ENCODE assay signal across 8 mouse cellular contexts in the genomic region with DNA sequence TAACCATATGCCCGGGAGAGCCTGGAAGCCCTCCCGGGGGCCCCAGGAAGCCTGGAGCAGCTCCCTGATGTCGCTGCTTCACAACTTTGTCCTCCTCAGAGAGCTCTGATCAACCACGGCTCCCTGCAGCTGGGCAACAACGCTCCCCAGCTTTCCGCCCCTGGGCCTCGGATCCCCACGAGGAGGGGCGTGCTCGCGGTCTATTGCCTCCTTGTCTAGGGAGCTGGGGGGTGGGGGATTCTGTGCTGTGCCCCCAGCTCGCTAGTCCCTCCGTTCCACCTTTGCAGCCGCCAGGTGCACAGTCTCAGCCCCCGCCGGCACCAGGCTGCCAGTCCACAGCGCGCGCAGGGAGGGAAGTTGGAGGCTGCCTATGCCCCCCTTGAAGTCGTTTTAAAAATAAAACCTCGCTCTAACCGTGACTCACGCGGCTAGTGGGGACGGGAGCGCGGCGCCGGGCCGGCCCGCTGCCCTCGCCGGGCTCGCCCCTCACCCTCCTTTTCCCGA. TPM values are rescaled to one million over a fixed set of nuclear protein-coding genes. Genes with fewer than 3 reads are reported as not detected.
DNase-seq lines count a peak whose midpoint lies in the region; ATAC-seq lines count a peak whose summit lies in the region.

No protein-coding gene starts in this region.

- no peaks in the 10 kb centered on the region for H3K36me3 ChIP-seq in megakaryocyte, embryonic 14.5 days (replicated peaks; ENCODE audit: low read length)
- no peaks in the 10 kb centered on the region for H3K36me3 ChIP-seq in hindbrain, embryonic 16.5 days (ENCODE audit: control insufficient read depth, insufficient read depth, low read length)
- H3K36me3 ChIP-seq in midbrain, embryonic 16.5 days (ENCODE audit: control insufficient read depth, insufficient read depth, low read length): no peaks in the 10 kb centered on the region

- peaks cover 96% of the 10 kb centered on the region for H3K27me3 ChIP-seq in megakaryocyte, embryonic 14.5 days (replicated peaks)
- peaks cover 5% of the 10 kb centered on the region for H3K27me3 ChIP-seq in hindbrain, embryonic 16.5 days (replicated peaks; ENCODE audit: control insufficient read depth, insufficient read depth, low read length)
- H3K27me3 ChIP-seq in midbrain, embryonic 16.5 days (ENCODE audit: control insufficient read depth, insufficient read depth, low read depth, low read length): no peaks in the 10 kb centered on the region; the same call in 1 of the 2 replicates

- peaks cover 50% of the 10 kb centered on the region for H3K4me1 ChIP-seq in megakaryocyte, embryonic 14.5 days
- peaks cover 23% of the 10 kb centered on the region for H3K4me1 ChIP-seq in hindbrain, embryonic 16.5 days (ENCODE audit: control insufficient read depth, insufficient read depth, low read depth, low read length)
- H3K4me1 ChIP-seq in midbrain, embryonic 16.5 days (ENCODE audit: control insufficient read depth, insufficient read depth, low read length): peaks cover 40% of the 10 kb centered on the region

- H3K4me2 ChIP-seq in hindbrain, embryonic 16.5 days (ENCODE audit: low read length): peak overlapping the region; percentile 95
- peak overlapping the region; percentile 94 for H3K4me2 ChIP-seq in midbrain, embryonic 16.5 days (ENCODE audit: low read length)

- peak overlapping the region; percentile 85 for H3K9ac ChIP-seq in hindbrain, embryonic 16.5 days (ENCODE audit: low read depth, low read length)
- peak overlapping the region; percentile 83 for H3K9ac ChIP-seq in midbrain, embryonic 16.5 days (ENCODE audit: low read depth, low read length)

- WGBS in hindbrain, embryonic 16.5 days: under 1% methylated on average over 33 of the region's 35 CpGs
- under 1% methylated on average over 34 of the region's 35 CpGs for WGBS in midbrain, embryonic 16.5 days

- H3K4me3 ChIP-seq in megakaryocyte, embryonic 14.5 days (replicated peaks): peak overlapping the region; percentile 84
- H3K4me3 ChIP-seq in hindbrain, embryonic 16.5 days (ENCODE audit: low read length): peak overlapping the region; percentile 74
- peak overlapping the region; percentile 98 for H3K4me3 ChIP-seq in midbrain, embryonic 16.5 days (ENCODE audit: low read depth, low read length)

- H3K9me3 ChIP-seq in megakaryocyte, embryonic 14.5 days: no peaks in the 10 kb centered on the region
- H3K9me3 ChIP-seq in hindbrain, embryonic 16.5 days (ENCODE audit: control insufficient read depth, low read length): no peaks in the 10 kb centered on the region
- H3K9me3 ChIP-seq in midbrain, embryonic 16.5 days (replicated peaks; ENCODE audit: control insufficient read depth, low read length, poor library complexity, severe bottlenecking): no peaks in the 10 kb centered on the region

- peak; percentile 55 to 59 for DNase-seq in cerebellum, adult 18-20 months
- no peak for DNase-seq in cerebellum, postnatal 4 days (ENCODE audit: low spot score in 2 of 2)
- no peak for DNase-seq in frontal cortex, postnatal 25 days (ENCODE audit: low spot score in 2 of 2)

- no peak for ATAC-seq in megakaryocyte, adult 5-6 weeks (ENCODE audit: poor library complexity, severe bottlenecking)
- no peak; the same call in 1 of the 2 replicates for ATAC-seq in hindbrain, embryonic 16.5 days
- peak; percentile 46 for ATAC-seq in midbrain, embryonic 16.5 days
- ATAC-seq in monocyte, adult 5-6 weeks (replicated peaks; ENCODE audit: insufficient number of reproducible peaks, low FRiP score, low TSS enrichment, poor library complexity, severe bottlenecking): no peak

- no peak overlapping the region for H3K27ac ChIP-seq in hindbrain, embryonic 16.5 days (ENCODE audit: low read depth, low read length)
- peak overlapping the region; percentile 64 for H3K27ac ChIP-seq in midbrain, embryonic 16.5 days (ENCODE audit: low read length)

RNA-seq across cellular contexts. Expression of a gene that starts 41.2 kb away (rescaled TPM):
- 111 and 112 TPM in 2 replicates for polyA plus RNA-seq in megakaryocyte, embryonic 14.5 days (2012; ENCODE audit: insufficient read depth, low replicate concordance)
- total RNA-seq in megakaryocyte, adult 5-6 weeks (2015): 33.6 and 40.7 TPM in 2 replicates
- 76.2 and 81.8 TPM in 2 replicates for total RNA-seq in megakaryocyte, adult 5-6 weeks (2017)
- 246 and 249 TPM in 2 replicates for polyA plus RNA-seq in hindbrain, embryonic 16.5 days (2015; fragmentation: Nextera tagmentation; extraction: Ambion mirVana)
- 235 and 240 TPM in 2 replicates for polyA plus RNA-seq in midbrain, embryonic 16.5 days (2015; fragmentation: Nextera tagmentation; extraction: Ambion mirVana)
- 71.4 to 75.8 TPM (median 73.8 TPM) in 3 replicates for total RNA-seq in monocyte, adult 5-6 weeks (2017)

RNA-seq across cellular contexts. Expression of a gene that starts 52.5 kb away (rescaled TPM):
- polyA plus RNA-seq in megakaryocyte, embryonic 14.5 days (2012; ENCODE audit: insufficient read depth, low replicate concordance): 446 and 491 TPM in 2 replicates
- total RNA-seq in megakaryocyte, adult 5-6 weeks (2015): 493 and 496 TPM in 2 replicates
- 661 and 699 TPM in 2 replicates for total RNA-seq in megakaryocyte, adult 5-6 weeks (2017)
- polyA plus RNA-seq in hindbrain, embryonic 16.5 days (2015; fragmentation: Nextera tagmentation; extraction: Ambion mirVana): 1,071 and 1,270 TPM in 2 replicates
- polyA plus RNA-seq in midbrain, embryonic 16.5 days (2015; fragmentation: Nextera tagmentation; extraction: Ambion mirVana): 837 and 884 TPM in 2 replicates
- 236 to 274 TPM (median 246 TPM) in 3 replicates for total RNA-seq in monocyte, adult 5-6 weeks (2017)

RNA-seq across cellular contexts. Expression of a gene that starts 59.3 kb away (rescaled TPM):
- polyA plus RNA-seq in megakaryocyte, embryonic 14.5 days (2012; ENCODE audit: insufficient read depth, low replicate concordance): not detected in 2 replicates
- not detected in 2 replicates for total RNA-seq in megakaryocyte, adult 5-6 weeks (2015)
- not detected in 2 replicates for total RNA-seq in megakaryocyte, adult 5-6 weeks (2017)
- 8.8 and 11.3 TPM in 2 replicates for polyA plus RNA-seq in hindbrain, embryonic 16.5 days (2015; fragmentation: Nextera tagmentation; extraction: Ambion mirVana)
- 11.6 and 12.0 TPM in 2 replicates for polyA plus RNA-seq in midbrain, embryonic 16.5 days (2015; fragmentation: Nextera tagmentation; extraction: Ambion mirVana)
- total RNA-seq in monocyte, adult 5-6 weeks (2017): 0.10 TPM in 1 of 3 replicates, not detected in the others

Comparison
In these comparisons a context has a peak if more than half of its experiments do, and no peak if none do; other contexts are left out.
1. DNase-seq: peak in cerebellum, adult 18-20 months (2 of 2); none in cerebellum, postnatal 4 days (0 of 2) and frontal cortex, postnatal 25 days (0 of 2).
2. Peak in every context shown above with its lines, with median percentiles within 50 percentile points of each other: H3K4me3 ChIP-seq.